Mouse (Mus musculus): ENCODE results near the gene Echs1. TPM values are rescaled to one million over a fixed set of nuclear protein-coding genes. Genes with fewer than 3 reads are reported as not detected.

Echs1 gene
- total RNA-seq, 2 experiments from 2014 or later: 51.6 to 52.6 TPM

- Histone ChIP-seq H3K27ac (no peak overlapping the region), H3K4me3 (no peak overlapping the region)
- intact Hi-C loops (cut with DNase I): no loop called here
- TF ChIP-seq CTCF (IDR thresholded peaks at IDR 0.05): no peak
- no peak for DNase-seq (ENCODE audit: extremely low spot score in 1 of 2, low spot score in 2 of 2)
Measured at GRCm38 (mm10) chr7:140059601-140060000, 56.7 kb downstream of the Echs1 start.

- no peak overlapping the region for H3K27ac ChIP-seq
- no peak for TF ChIP-seq CTCF (IDR thresholded peaks at IDR 0.05)
- intact Hi-C loops (cut with DNase I): no loop called here
- no peak for DNase-seq (ENCODE audit: extremely low spot score in 1 of 2, low spot score in 2 of 2)
- peak overlapping the region; percentile 48 for H3K4me3 ChIP-seq
Measured at GRCm38 (mm10) chr7:140058528-140058927, 57.7 kb downstream of the Echs1 start.

GRCm38 (mm10) chr7:140057413-140058407 lies 58.6 kb downstream of the Echs1 start:
- intact Hi-C loops (cut with DNase I): no loop called here
- no peak for DNase-seq (ENCODE audit: extremely low spot score in 1 of 2, low spot score in 2 of 2)
- Histone ChIP-seq H3K27ac (no peak overlapping the region), H3K4me3 (peak overlapping the region; percentile 48)
- TF ChIP-seq CTCF (IDR thresholded peaks at IDR 0.05): peak; percentile 4

Other genes with a start within 250 kb of the Echs1 start
- 10 to 100 TPM; 77.7 to 80.4 TPM for gene Kndc1, start 221.8 kb downstream of the Echs1 start, total RNA-seq (2021)
- not detected for gene Utf1, start 172.7 kb downstream of the Echs1 start, total RNA-seq (2021)
- 1 to 10 TPM; 1.0 to 2.2 TPM for gene 6430531B16Rik, start 137.7 kb downstream of the Echs1 start, total RNA-seq (2021)
- gene Adam8, start 123.9 kb downstream of the Echs1 start, total RNA-seq (2021): 1 to 10 TPM; 3.1 to 3.9 TPM
- 10 to 100 TPM; 25.8 to 26.0 TPM for gene Zfp511, start 80.1 kb downstream of the Echs1 start, total RNA-seq (2021)
- 10 to 100 TPM; 34.4 to 35.0 TPM for gene Tubgcp2, start 79.8 kb downstream of the Echs1 start, total RNA-seq (2021)
- gene Msx3, start 67.4 kb downstream of the Echs1 start, total RNA-seq (2021): not detected
- 100 to 1,000 TPM; 181 to 198 TPM for gene Caly, start 33.9 kb downstream of the Echs1 start, total RNA-seq (2021)
- gene Prap1, start 23.1 kb downstream of the Echs1 start, total RNA-seq (2021): not detected
- 10 to 100 TPM; 51.9 to 52.7 TPM for gene Fuom, start 14.0 kb downstream of the Echs1 start, total RNA-seq (2021)
- 1 to 10 TPM; 4.1 to 5.5 TPM for gene Paox, start 677 bp downstream of the Echs1 start, total RNA-seq (2021)
- gene Mtg1, start 21.1 kb upstream of the Echs1 start, total RNA-seq (2021): 10 to 100 TPM; 21.0 to 21.5 TPM
- gene Sprn, start 38.4 kb upstream of the Echs1 start, total RNA-seq (2021): 100 to 1,000 TPM; 135 to 144 TPM
- not detected for gene Olfr522, start 48.3 kb upstream of the Echs1 start, total RNA-seq (2021)
- gene Olfr523, start 56.7 kb upstream of the Echs1 start, total RNA-seq (2021): under 1 TPM; 0.12 to 0.14 TPM
- gene Olfr524, start 89.5 kb upstream of the Echs1 start, total RNA-seq (2021): not detected
- gene Cd163l1, start 101.8 kb upstream of the Echs1 start, total RNA-seq (2021): under 1 TPM in 1 of 2 experiments, not detected in 1; 0.14 TPM
- under 1 TPM in 1 of 2 experiments, not detected in 1; 0.11 TPM for gene 5830411N06Rik, start 130.8 kb upstream of the Echs1 start, total RNA-seq (2021)
- gene Olfr525, start 204.4 kb upstream of the Echs1 start, total RNA-seq (2021): not detected
- not detected for gene Olfr527, start 217.5 kb upstream of the Echs1 start, total RNA-seq (2021)
- not detected for gene Olfr60, start 245.2 kb upstream of the Echs1 start, total RNA-seq (2021)